Mouse (Mus musculus): Measurements from ENCODE around the gene Tldc2.

Gene Tldc2

GRCm38 (mm10) chr2:157060557-157061305 is 26.1 kb upstream of the Tldc2 start:
- no peak for DNase-seq (ENCODE audit: extremely low spot score, low read depth, low spot score)

GRCm38 (mm10) chr2:157063241-157063700 is 23.6 kb upstream of the Tldc2 start:
- DNase-seq (ENCODE audit: extremely low spot score, low read depth, low spot score): no peak

- DNase-seq (ENCODE audit: extremely low spot score, low read depth, low spot score): no peak
Measured at GRCm38 (mm10) chr2:157064136-157064535, 22.7 kb upstream of the Tldc2 start.

GRCm38 (mm10) chr2:157064978-157065878 is 21.6 kb upstream of the Tldc2 start:
- no peak for DNase-seq (ENCODE audit: extremely low spot score, low read depth, low spot score)

- no peak for DNase-seq (ENCODE audit: extremely low spot score, low read depth, low spot score)
Measured at GRCm38 (mm10) chr2:157065879-157066226, 21.0 kb upstream of the Tldc2 start.

GRCm38 (mm10) chr2:157066731-157067430 is 20.0 kb upstream of the Tldc2 start:
- DNase-seq (ENCODE audit: extremely low spot score, low read depth, low spot score): no peak

- DNase-seq (ENCODE audit: extremely low spot score, low read depth, low spot score): no peak
Measured at GRCm38 (mm10) chr2:157068701-157069354, 18.0 kb upstream of the Tldc2 start.

GRCm38 (mm10) chr2:157069355-157069735 is 17.5 kb upstream of the Tldc2 start:
- DNase-seq (ENCODE audit: extremely low spot score, low read depth, low spot score): no peak

- DNase-seq (ENCODE audit: extremely low spot score, low read depth, low spot score): no peak
Measured at GRCm38 (mm10) chr2:157069755-157070315, 17.0 kb upstream of the Tldc2 start.

GRCm38 (mm10) chr2:157070365-157070764 is 16.5 kb upstream of the Tldc2 start:
- DNase-seq (ENCODE audit: extremely low spot score, low read depth, low spot score): no peak

GRCm38 (mm10) chr2:157071556-157071955 is 15.3 kb upstream of the Tldc2 start:
- DNase-seq (ENCODE audit: extremely low spot score, low read depth, low spot score): no peak

GRCm38 (mm10) chr2:157072316-157072990 is 14.4 kb upstream of the Tldc2 start:
- DNase-seq (ENCODE audit: extremely low spot score, low read depth, low spot score): no peak

- no peak for DNase-seq (ENCODE audit: extremely low spot score, low read depth, low spot score)
Measured at GRCm38 (mm10) chr2:157073378-157074052, 13.3 kb upstream of the Tldc2 start.

- DNase-seq (ENCODE audit: extremely low spot score, low read depth, low spot score): no peak
Measured at GRCm38 (mm10) chr2:157074186-157074724, 12.6 kb upstream of the Tldc2 start.

GRCm38 (mm10) chr2:157074772-157075171 is 12.1 kb upstream of the Tldc2 start:
- no peak for DNase-seq (ENCODE audit: extremely low spot score, low read depth, low spot score)

GRCm38 (mm10) chr2:157075226-157075625 is 11.6 kb upstream of the Tldc2 start:
- DNase-seq (ENCODE audit: extremely low spot score, low read depth, low spot score): no peak

- DNase-seq (ENCODE audit: extremely low spot score, low read depth, low spot score): no peak
Measured at GRCm38 (mm10) chr2:157075685-157076084, 11.2 kb upstream of the Tldc2 start.

- no peak for DNase-seq (ENCODE audit: extremely low spot score, low read depth, low spot score)
Measured at GRCm38 (mm10) chr2:157076585-157076984, 10.3 kb upstream of the Tldc2 start.

- DNase-seq (ENCODE audit: extremely low spot score, low read depth, low spot score): no peak
Measured at GRCm38 (mm10) chr2:157077160-157077559, 9.7 kb upstream of the Tldc2 start.
